Mouse (Mus musculus) neutrophil, adult 5-6 weeks (primary cell): ENCODE data around the gene Fgf8. TPM values are rescaled to one million over a fixed set of nuclear protein-coding genes. Genes with fewer than 3 reads are reported as not detected.

ENCODE experiments used
- total RNA-seq: library from RNA; stranded (forward); fragments of 200-1000 nt; gene quantifications from 2 replicates; pipeline ENCODE4 v1.2.3, GENCODE M21; 2017

Fgf8 gene
- total RNA-seq, 1 experiment from 2014 or later, result not detected

Other genes starting within 250 kb of the Fgf8 start
- 8.7 and 8.8 TPM in 2 replicates for gene Poll, start 182.4 kb downstream of the Fgf8 start, total RNA-seq
- 12.2 and 19.3 TPM in 2 replicates for gene Gm17018, start 182.3 kb downstream of the Fgf8 start, total RNA-seq
- gene Fbxw4, start 82.6 kb downstream of the Fgf8 start, total RNA-seq, result 20.6 and 20.8 TPM in 2 replicates
- gene Npm3, start 6.7 kb upstream of the Fgf8 start, total RNA-seq, result 24.2 and 24.8 TPM in 2 replicates
- 514 and 539 TPM in 2 replicates for gene Mgea5, start 40.9 kb upstream of the Fgf8 start, total RNA-seq
- gene Kcnip2, start 73.1 kb upstream of the Fgf8 start, total RNA-seq, result 0.23 and 1.4 TPM in 2 replicates